Mouse (Mus musculus) erythroblast, embryonic 14.5 days (primary cell): Measurements from ENCODE around the gene Taf10.

Experiments
- GATA1 ChIP-seq: IDR thresholded peaks from 2 replicates; pipeline ENCODE4 v1.6.1; 2012; ENCODE audit warnings: low read length, inconsistent platforms, mixed read lengths
- TAL1 ChIP-seq: IDR thresholded peaks from 3 replicates; pipeline ENCODE4 v1.6.1; 2012; ENCODE audit warnings: low read length, inconsistent platforms, mixed read lengths

DNA sequence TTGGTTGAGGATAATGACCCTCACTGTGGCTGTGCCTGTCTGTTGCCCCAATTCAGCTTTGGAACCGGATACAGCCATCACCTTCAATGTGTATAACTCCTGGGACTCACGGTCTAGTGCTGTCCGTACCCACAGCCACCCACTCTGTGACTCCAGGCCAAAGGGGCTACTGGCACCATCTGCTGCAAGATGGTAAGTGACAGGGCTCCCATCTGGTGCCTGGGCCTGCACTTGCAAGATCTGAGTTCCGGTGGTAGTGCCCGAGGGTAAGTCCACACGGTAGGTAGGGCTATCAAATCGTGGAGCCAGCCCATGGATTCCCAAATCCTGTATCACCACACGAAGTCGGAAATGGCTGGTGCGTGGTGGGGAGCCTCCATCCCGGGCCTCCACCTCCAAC is 20.2 kb upstream of the Taf10 start:
- TF ChIP-seq GATA1 (no peak), TAL1 (no peak)
